Mouse (Mus musculus): ENCODE data around the gene Tfeb.

DNA sequence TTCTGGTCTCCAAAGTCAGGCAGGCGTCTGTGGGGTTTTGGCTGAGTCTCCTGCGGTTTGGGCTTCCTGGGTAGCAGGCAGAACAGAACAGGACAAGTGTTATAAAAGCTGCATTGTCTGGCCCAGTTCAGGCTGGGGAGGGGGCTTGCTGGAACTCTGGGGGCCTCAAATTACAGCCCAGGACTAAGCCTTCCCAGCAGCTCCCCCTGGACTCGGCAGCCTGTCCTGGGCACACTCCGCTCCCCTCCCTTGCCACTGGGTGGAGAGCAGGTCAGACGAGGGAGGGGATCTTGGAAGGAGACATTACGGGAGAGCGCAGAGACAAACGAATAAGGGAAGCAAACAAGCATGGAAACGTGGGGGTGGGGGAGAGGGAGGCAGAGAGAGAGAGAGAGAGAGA is 94.3 kb downstream of the Tfeb start:
- TF ChIP-seq CTCF (conservative IDR thresholded peaks at IDR 0.05; ENCODE audit: low read length) (no peak), NANOG (IDR thresholded peaks at IDR 0.05; ENCODE audit: borderline replicate concordance, low read length) (no peak), POU5F1 (IDR thresholded peaks at IDR 0.05; ENCODE audit: borderline replicate concordance, low read length) (no peak)
